ENCODE assay signal across 8 mouse cellular contexts in genomic region chr16:4683581-4684456, GRCm38 (mm10). TPM values are rescaled to one million over a fixed set of nuclear protein-coding genes. Genes with fewer than 3 reads are reported as not detected.
DNase-seq lines count a peak whose midpoint lies in the region; ATAC-seq lines count a peak whose summit lies in the region.

No protein-coding gene starts in this region.

- no peaks in the 10 kb centered on the region for H3K27me3 ChIP-seq in intestine, embryonic 14.5 days (replicated peaks; ENCODE audit: control insufficient read depth, insufficient read depth, low read length)

- H3K9ac ChIP-seq in intestine, embryonic 14.5 days (ENCODE audit: low read length) = peak overlapping the region; percentile 64

- H3K4me3 ChIP-seq in intestine, embryonic 14.5 days (ENCODE audit: low read depth, low read length) = peak overlapping the region; percentile 84

- peaks cover 12% of the 10 kb centered on the region for H3K4me1 ChIP-seq in intestine, embryonic 14.5 days (replicated peaks; ENCODE audit: control insufficient read depth, insufficient read depth, low read length)

- ATAC-seq in intestine, embryonic 14.5 days (replicated peaks; ENCODE audit: low FRiP score, low TSS enrichment, low read depth) = peak; percentile 82

- WGBS in intestine, embryonic 14.5 days = under 1% methylated on average over 54 of the region's 54 CpGs

- peak; percentile 98 for DNase-seq in adrenal gland, adult 18-20 months (ENCODE audit: low spot score in 2 of 2)
- peak; percentile 98 for DNase-seq in embryo, embryonic 11 days
- DNase-seq in gastrocnemius, postnatal 25 days = peak; percentile 93
- DNase-seq in intestine, embryonic 14.5 days (ENCODE audit: low spot score) = peak; percentile 96
- DNase-seq in left cerebral cortex, postnatal 14 days (ENCODE audit: low spot score in 2 of 2) = peak; percentile 95 to 97
- DNase-seq in mesoderm, embryonic 11.5 days (ENCODE audit: low read depth, low spot score) = peak; percentile 96
- peak; percentile 92 for DNase-seq in right cerebral cortex, postnatal 36 days (ENCODE audit: low spot score in 2 of 2)
- DNase-seq in yolk sac, embryonic 10.5 days (ENCODE audit: low spot score) = peak; percentile 93

- H3K4me2 ChIP-seq in intestine, embryonic 14.5 days (ENCODE audit: low read length) = peak overlapping the region; percentile 98

- H3K36me3 ChIP-seq in intestine, embryonic 14.5 days (ENCODE audit: control insufficient read depth, insufficient read depth, low read length) = peaks cover 20% of the 10 kb centered on the region

- peak overlapping the region; percentile 47; the same call in 1 of the 2 replicates for H3K27ac ChIP-seq in intestine, embryonic 14.5 days (ENCODE audit: low read depth)

- no peaks in the 10 kb centered on the region for H3K9me3 ChIP-seq in intestine, embryonic 14.5 days (ENCODE audit: control insufficient read depth, low read length)

- intact Hi-C loops in left cerebral cortex, postnatal 14 days (cut with DNase I) = no loop called here

RNA-seq across cellular contexts. Expression of gene Coro7, which starts 4.2 kb away (rescaled TPM):
- total RNA-seq in adrenal gland, adult 18-20 months (2021) = 10 to 100 TPM; 21.0 to 25.7 TPM
- 10 to 100 TPM; 12.9 to 19.0 TPM for total RNA-seq in gastrocnemius, postnatal 25 days (2021)
- 17.8 and 19.3 TPM in 2 replicates for polyA plus RNA-seq in intestine, embryonic 14.5 days (2014; fragmentation: Nextera tagmentation; extraction: Ambion mirVana)
- 10 to 100 TPM; 81.1 to 93.9 TPM for total RNA-seq in left cerebral cortex, postnatal 14 days (2021)

RNA-seq across cellular contexts. Expression of gene Nmral1, which starts 35.3 kb away (rescaled TPM):
- total RNA-seq in adrenal gland, adult 18-20 months (2021) = 1 to 10 TPM; 3.1 to 4.7 TPM
- total RNA-seq in gastrocnemius, postnatal 25 days (2021) = 1 to 10 TPM; 1.7 to 3.8 TPM
- 73.4 and 79.4 TPM in 2 replicates for polyA plus RNA-seq in intestine, embryonic 14.5 days (2014; fragmentation: Nextera tagmentation; extraction: Ambion mirVana)
- 1 to 10 TPM; 8.3 to 10.0 TPM for total RNA-seq in left cerebral cortex, postnatal 14 days (2021)

RNA-seq across cellular contexts. Expression of gene Hmox2, which starts 42.3 kb away (rescaled TPM):
- 10 to 100 TPM; 73.5 to 83.8 TPM for total RNA-seq in adrenal gland, adult 18-20 months (2021)
- total RNA-seq in gastrocnemius, postnatal 25 days (2021) = 10 to 100 TPM; 31.3 to 34.5 TPM
- polyA plus RNA-seq in intestine, embryonic 14.5 days (2014; fragmentation: Nextera tagmentation; extraction: Ambion mirVana) = 94.7 and 97.6 TPM in 2 replicates
- total RNA-seq in left cerebral cortex, postnatal 14 days (2021) = 10 to 100 TPM; 73.2 to 76.1 TPM

RNA-seq across cellular contexts. Expression of gene Dnaja3, which starts 44.0 kb away (rescaled TPM):
- 100 to 1,000 TPM; 132 to 145 TPM for total RNA-seq in adrenal gland, adult 18-20 months (2021)
- 10 to 100 TPM; 91.1 to 93.8 TPM for total RNA-seq in gastrocnemius, postnatal 25 days (2021)
- polyA plus RNA-seq in intestine, embryonic 14.5 days (2014; fragmentation: Nextera tagmentation; extraction: Ambion mirVana) = 71.6 and 75.3 TPM in 2 replicates
- total RNA-seq in left cerebral cortex, postnatal 14 days (2021) = 10 to 100 TPM; 63.6 to 65.9 TPM

RNA-seq across cellular contexts. Expression of gene Vasn, which starts 44.1 kb away (rescaled TPM):
- 10 to 100 TPM; 10.0 to 15.3 TPM for total RNA-seq in adrenal gland, adult 18-20 months (2021)
- total RNA-seq in gastrocnemius, postnatal 25 days (2021) = 1 to 10 TPM; 4.6 to 4.8 TPM
- polyA plus RNA-seq in intestine, embryonic 14.5 days (2014; fragmentation: Nextera tagmentation; extraction: Ambion mirVana) = 15.9 and 17.1 TPM in 2 replicates
- total RNA-seq in left cerebral cortex, postnatal 14 days (2021) = 10 to 100 TPM in 1 of 2 experiments, 1 to 10 TPM in 1; 8.3 to 10.9 TPM

Comparison
In these comparisons a context has a peak if more than half of its experiments do, and no peak if none do; other contexts are left out.
1. Peak in every context shown above with its lines: DNase-seq, ATAC-seq, H3K4me3 ChIP-seq and H3K27ac ChIP-seq.